Mouse (Mus musculus) midbrain, embryonic 14.5 days (tissue): ENCODE results near the gene Hoxc10. TPM values are rescaled to one million over a fixed set of nuclear protein-coding genes. Genes with fewer than 3 reads are reported as not detected.

Experiments used
- ATAC-seq: fragments of 200-750 bp; cut with Nextera tagmentation; 2 replicates; pipeline ENCODE4 v1.8.0; 2017; ENCODE audit warnings: moderate number of reproducible peaks, moderate library complexity; ENCODE audit not compliant: low FRiP score, low TSS enrichment
- DNase-seq: peaks from one replicate; pipeline ENCODE4 v3.0.0-alpha.2; 2015
- H3K27ac ChIP-seq: fragments of 300-500 bp; sonication (generic); replicated peaks from 2 replicates; pipeline ENCODE4 v1.5.1; 2014; ENCODE audit warnings: mild to moderate bottlenecking, low read depth, low read length, moderate library complexity
- H3K27me3 ChIP-seq: fragments of 300-500 bp; sonication (generic); 2 replicates; pipeline ENCODE4 v1.6.1; 2014; ENCODE audit warnings: low read length, control low read depth, mixed read lengths; ENCODE audit not compliant: control insufficient read depth, insufficient read depth
- H3K36me3 ChIP-seq: fragments of 300-500 bp; sonication (generic); 2 replicates; pipeline ENCODE4 v1.6.1; 2014; ENCODE audit warnings: low read length, control low read depth; ENCODE audit not compliant: control insufficient read depth, insufficient read depth
- H3K4me1 ChIP-seq: fragments of 300-500 bp; sonication (generic); 2 replicates; pipeline ENCODE4 v1.6.1; 2014; ENCODE audit warnings: mild to moderate bottlenecking, antibody characterized with exemption, low read length, control low read depth; ENCODE audit not compliant: control insufficient read depth, insufficient read depth
- H3K4me2 ChIP-seq: fragments of 300-500 bp; sonication (generic); 2 replicates; pipeline ENCODE4 v1.6.1; 2014; ENCODE audit warnings: mild to moderate bottlenecking, low read length, moderate library complexity
- H3K4me3 ChIP-seq: fragments of 300-500 bp; sonication (generic); replicated peaks from 2 replicates; pipeline ENCODE4 v1.5.1; 2014; ENCODE audit warnings: low read depth, low read length
- H3K9ac ChIP-seq: fragments of 300-500 bp; sonication (generic); replicated peaks from 2 replicates; pipeline ENCODE4 v1.6.1; 2014; ENCODE audit warnings: mild to moderate bottlenecking, low read length, moderate library complexity
- H3K9me3 ChIP-seq: fragments of 300-500 bp; sonication (generic); 2 replicates; pipeline ENCODE4 v1.6.1; 2016; ENCODE audit warnings: low read length, control low read depth, mixed read lengths; ENCODE audit not compliant: control insufficient read depth
- WGBS: fragments of 180-500 bp; shearing (Covaris S2); extraction: QIAGEN DNeasy Blood & Tissue Kit; methylation state at CpG from one replicate; pipeline ENCODE4 v1.1.7; 2014; 5-methylcytosine and 5-hydroxymethylcytosine counted together
- polyA plus RNA-seq: library from polyadenylated mRNA; unstranded; fragments of >200 nt; fragmentation: Nextera tagmentation; extraction: Ambion mirVana; gene quantifications from 2 replicates; pipeline ENCODE4 v1.2.1, GENCODE M21; 2014

Gene Hoxc10
- polyA plus RNA-seq, 1 experiment from 2014 or later, result not detected

- Histone ChIP-seq H3K27ac (no peak overlapping the region), H3K4me1 (0 out of 2 replicates have a peak, but pooled peaks cover 3% of the 10 kb centered on the region), H3K36me3 (no peaks in the 10 kb centered on the region), H3K9me3 (no peaks in the 10 kb centered on the region), H3K9ac (no peak overlapping the region), H3K4me2 (no peak overlapping the region), H3K4me3 (no peak overlapping the region), H3K27me3 (peaks cover 99% of the 10 kb centered on the region)
- WGBS, result 2% methylated on average over 12 of the region's 13 CpGs
- DNase-seq (no peak), ATAC-seq (no peak)
These were observed 12.3 kb downstream of the Hoxc10 start for GRCm38 (mm10) chr15:102978615-102979515.

DNA sequence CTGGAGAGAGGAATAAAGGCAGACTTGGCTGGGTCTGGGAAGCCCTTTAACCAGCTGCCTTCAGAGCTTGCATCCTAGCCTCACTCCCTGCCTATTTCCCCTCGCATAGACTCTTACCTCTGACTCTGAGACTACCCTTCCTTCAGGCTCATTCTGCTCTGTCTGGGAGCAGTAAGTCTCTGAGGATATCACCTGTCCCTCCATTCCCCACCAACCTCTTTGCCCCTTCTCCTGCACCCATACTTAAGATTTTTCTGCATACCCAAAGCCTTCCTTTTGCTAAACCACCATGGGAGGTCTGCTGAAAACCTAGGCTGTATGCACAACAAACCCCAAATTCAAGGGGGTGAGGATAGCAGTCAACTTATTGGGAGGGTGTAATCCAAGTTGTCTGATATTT, 13.3 kb downstream of the Hoxc10 start:
- H3K36me3 ChIP-seq, result no peaks in the 10 kb centered on the region
- no peak overlapping the region for H3K27ac ChIP-seq
- no peak for DNase-seq
- H3K4me3 ChIP-seq, result no peak overlapping the region
- WGBS, result 0% methylated on average over 1 of the region's 1 CpGs
- H3K4me1 ChIP-seq, result 0 out of 2 replicates have a peak, but pooled peaks cover 3% of the 10 kb centered on the region
- H3K27me3 ChIP-seq, result peaks cover 98% of the 10 kb centered on the region
- H3K9ac ChIP-seq, result no peak overlapping the region
- no peaks in the 10 kb centered on the region for H3K9me3 ChIP-seq
- ATAC-seq, result no peak
- H3K4me2 ChIP-seq, result no peak overlapping the region

DNA sequence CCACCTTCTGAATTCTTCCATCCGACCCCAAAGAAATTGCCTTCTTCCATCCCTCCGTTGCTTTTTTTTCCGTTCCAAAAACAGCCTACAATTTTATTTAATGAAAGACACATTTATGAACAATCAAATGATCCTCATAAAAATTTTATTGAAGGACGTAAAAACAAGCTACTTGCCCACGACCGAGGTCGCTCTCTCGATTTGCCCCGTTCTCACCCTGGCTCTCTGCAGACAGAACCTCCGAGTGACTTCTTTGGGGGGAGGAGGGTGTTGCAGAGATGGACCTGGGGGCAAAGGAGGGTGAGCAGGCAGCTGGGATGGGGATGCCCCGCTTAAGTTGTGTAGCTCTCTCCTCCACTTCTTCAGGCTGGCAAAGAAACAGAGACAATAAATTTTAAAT, 13.8 kb downstream of the Hoxc10 start:
- H3K4me1 ChIP-seq, result 0 out of 2 replicates have a peak, but pooled peaks cover 3% of the 10 kb centered on the region
- no peak for ATAC-seq
- H3K27ac ChIP-seq, result no peak overlapping the region
- H3K9me3 ChIP-seq, result no peaks in the 10 kb centered on the region
- no peak overlapping the region for H3K4me3 ChIP-seq
- no peak for DNase-seq
- H3K4me2 ChIP-seq, result no peak overlapping the region
- 2% methylated on average over 11 of the region's 11 CpGs for WGBS
- H3K36me3 ChIP-seq, result no peaks in the 10 kb centered on the region
- peaks cover 98% of the 10 kb centered on the region for H3K27me3 ChIP-seq
- no peak overlapping the region for H3K9ac ChIP-seq

GRCm38 (mm10) chr15:102980912-102981311, 14.3 kb downstream of the Hoxc10 start:
- Histone ChIP-seq H3K4me1 (0 out of 2 replicates have a peak, but pooled peaks cover 3% of the 10 kb centered on the region), H3K9ac (no peak overlapping the region), H3K27ac (no peak overlapping the region), H3K9me3 (no peaks in the 10 kb centered on the region), H3K4me3 (0 out of 2 replicates have a peak overlapping the region, but pooled peaks have one; percentile 14), H3K4me2 (peak overlapping the region; percentile 40; the same call in 1 of the 2 replicates), H3K27me3 (peaks cover 98% of the 10 kb centered on the region), H3K36me3 (no peaks in the 10 kb centered on the region)
- DNase-seq, result no peak
- under 1% methylated on average over 14 of the region's 14 CpGs for WGBS
- no peak for ATAC-seq

GRCm38 (mm10) chr15:102981379-102982288, 15.0 kb downstream of the Hoxc10 start:
- no peaks in the 10 kb centered on the region for H3K36me3 ChIP-seq
- no peak overlapping the region for H3K9ac ChIP-seq
- DNase-seq (peak; percentile 53), ATAC-seq (no peak; the same call in 1 of the 2 replicates)
- no peak overlapping the region for H3K27ac ChIP-seq
- 1% methylated on average over 88 of the region's 88 CpGs for WGBS
- H3K4me1 ChIP-seq, result 0 out of 2 replicates have a peak, but pooled peaks cover 3% of the 10 kb centered on the region
- H3K4me3 ChIP-seq, result 0 out of 2 replicates have a peak overlapping the region, but pooled peaks have one; percentile 14
- peaks cover 99% of the 10 kb centered on the region for H3K27me3 ChIP-seq
- H3K9me3 ChIP-seq, result no peaks in the 10 kb centered on the region
- peak overlapping the region; percentile 40 for H3K4me2 ChIP-seq

DNA sequence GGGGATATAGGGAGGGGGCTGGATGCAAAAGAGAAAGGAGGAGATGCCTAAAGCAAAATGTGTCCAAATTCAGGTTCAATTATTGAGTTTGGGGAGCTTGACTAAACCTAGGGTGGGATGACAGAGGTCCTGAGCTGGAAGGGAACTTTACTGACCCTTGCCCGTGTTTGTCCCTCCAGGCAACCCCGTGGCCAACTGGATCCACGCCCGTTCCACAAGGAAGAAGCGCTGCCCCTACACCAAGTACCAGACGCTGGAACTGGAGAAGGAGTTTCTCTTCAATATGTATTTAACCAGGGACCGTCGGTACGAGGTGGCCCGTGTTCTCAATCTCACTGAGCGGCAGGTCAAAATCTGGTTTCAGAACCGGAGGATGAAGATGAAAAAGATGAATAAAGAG, 17.1 kb downstream of the Hoxc10 start:
- Histone ChIP-seq H3K4me1 (0 out of 2 replicates have a peak, but pooled peaks cover 3% of the 10 kb centered on the region), H3K27ac (no peak overlapping the region), H3K4me3 (no peak overlapping the region), H3K4me2 (no peak overlapping the region), H3K27me3 (peaks cover 99% of the 10 kb centered on the region), H3K9me3 (no peaks in the 10 kb centered on the region), H3K9ac (no peak overlapping the region), H3K36me3 (no peaks in the 10 kb centered on the region)
- no peak for ATAC-seq
- no peak for DNase-seq
- under 1% methylated on average over 12 of the region's 12 CpGs for WGBS

DNA sequence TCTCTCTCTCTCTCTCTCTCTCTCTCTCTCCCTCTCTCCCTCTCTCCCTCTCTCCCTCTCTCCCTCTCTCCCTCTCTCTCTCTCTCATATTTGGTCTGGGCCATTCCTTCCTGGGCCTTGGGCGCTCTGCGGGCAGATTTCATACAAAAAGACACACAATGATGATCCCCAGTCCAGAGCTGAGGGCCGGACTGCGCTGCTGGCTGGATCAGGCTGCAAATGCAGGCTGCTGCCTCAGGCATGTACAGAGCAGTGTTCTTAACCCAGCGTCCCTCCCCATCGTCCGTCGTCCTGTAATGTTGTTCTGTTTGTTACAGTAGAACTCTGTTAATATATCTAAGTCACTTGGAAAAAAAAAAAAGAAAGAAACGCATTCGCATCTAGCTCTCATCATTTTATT, 17.9 kb downstream of the Hoxc10 start:
- 1% methylated on average over 10 of the region's 10 CpGs for WGBS
- no peak for DNase-seq

DNA sequence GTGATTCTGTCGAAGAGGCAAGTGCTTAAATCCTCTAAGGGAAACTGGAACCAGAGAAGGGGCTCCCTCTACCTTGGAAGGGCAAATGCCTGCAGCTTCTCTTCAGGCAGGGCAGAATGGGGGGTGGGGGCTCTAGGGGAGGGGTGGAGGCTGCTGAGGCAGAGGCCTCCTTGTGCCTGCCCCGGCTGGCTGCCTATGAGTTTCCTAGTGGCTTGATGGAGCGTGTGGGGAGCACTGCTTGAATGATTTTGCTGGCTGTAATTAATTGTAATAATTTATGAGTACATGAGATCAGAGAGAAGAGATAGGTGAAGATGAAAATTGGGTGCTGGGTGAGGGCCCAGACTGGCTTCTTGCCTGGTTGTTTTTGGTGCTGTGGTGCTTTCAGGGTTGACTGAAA, 18.3 kb downstream of the Hoxc10 start:
- H3K27ac ChIP-seq, result no peak overlapping the region
- no peak overlapping the region for H3K9ac ChIP-seq
- H3K4me2 ChIP-seq, result no peak overlapping the region
- H3K4me1 ChIP-seq, result 0 out of 2 replicates have a peak, but pooled peaks cover 3% of the 10 kb centered on the region
- peaks cover 99% of the 10 kb centered on the region for H3K27me3 ChIP-seq
- 3% methylated on average over 3 of the region's 3 CpGs for WGBS
- H3K4me3 ChIP-seq, result no peak overlapping the region
- H3K9me3 ChIP-seq, result no peaks in the 10 kb centered on the region
- ATAC-seq (no peak), DNase-seq (no peak)
- H3K36me3 ChIP-seq, result no peaks in the 10 kb centered on the region

More for the DNA sequence above, 17.9 kb downstream of the Hoxc10 start:
- peaks cover 99% of the 10 kb centered on the region for H3K27me3 ChIP-seq
- H3K4me1 ChIP-seq, result 0 out of 2 replicates have a peak, but pooled peaks cover 3% of the 10 kb centered on the region
- H3K36me3 ChIP-seq, result no peaks in the 10 kb centered on the region
- H3K9me3 ChIP-seq, result no peaks in the 10 kb centered on the region
- ATAC-seq, result no peak
- H3K9ac ChIP-seq, result no peak overlapping the region
- no peak overlapping the region for H3K27ac ChIP-seq
- no peak overlapping the region for H3K4me2 ChIP-seq
- H3K4me3 ChIP-seq, result no peak overlapping the region
